Mouse (Mus musculus) embryonic facial prominence, embryonic 10.5 days (tissue): ENCODE measurements around the gene Hoxc4. TPM values are rescaled to one million over a fixed set of nuclear protein-coding genes. Genes with fewer than 3 reads are reported as not detected.

ENCODE experiments used
- DNase-seq: peaks from one replicate; pipeline ENCODE4 v3.0.0-alpha.2; 2017; ENCODE audit warnings: low spot score
- H3K27ac ChIP-seq: fragments of 300-500 bp; sonication (generic); replicated peaks from 2 replicates; pipeline ENCODE4 v1.5.1; 2016; ENCODE audit warnings: mild to moderate bottlenecking
- H3K27me3 ChIP-seq: fragments of 300-500 bp; sonication (generic); replicated peaks from 2 replicates; pipeline ENCODE4 v1.6.1; 2016; ENCODE audit warnings: low read depth, mild to moderate bottlenecking; ENCODE audit not compliant: poor library complexity, severe bottlenecking
- H3K36me3 ChIP-seq: fragments of 300-500 bp; sonication (generic); replicated peaks from 2 replicates; pipeline ENCODE4 v1.6.1; 2016; ENCODE audit warnings: mild to moderate bottlenecking, moderate library complexity
- H3K4me1 ChIP-seq: fragments of 300-500 bp; sonication (generic); 2 replicates; pipeline ENCODE4 v1.6.1; 2016
- H3K4me3 ChIP-seq: fragments of 300-500 bp; sonication (generic); 2 replicates; pipeline ENCODE4 v1.5.1; 2016; ENCODE audit warnings: mild to moderate bottlenecking, moderate library complexity
- H3K9me3 ChIP-seq: fragments of 300-500 bp; sonication (generic); 2 replicates; pipeline ENCODE4 v1.6.1; 2016; ENCODE audit warnings: mild to moderate bottlenecking
- WGBS: fragments of 180-500 bp; shearing (Covaris S2); methylation state at CpG from one replicate; pipeline ENCODE4 v1.1.7; 2016; 5-methylcytosine and 5-hydroxymethylcytosine counted together
- polyA plus RNA-seq: library from polyadenylated mRNA; unstranded; fragments of >200 nt; fragmentation: Nextera tagmentation; extraction: Ambion mirVana; gene quantifications from 2 replicates; pipeline ENCODE4 v1.2.1, GENCODE M21; 2016

Gene Hoxc4
- polyA plus RNA-seq, 1 experiment from 2014 or later = 0.11 TPM

DNA sequence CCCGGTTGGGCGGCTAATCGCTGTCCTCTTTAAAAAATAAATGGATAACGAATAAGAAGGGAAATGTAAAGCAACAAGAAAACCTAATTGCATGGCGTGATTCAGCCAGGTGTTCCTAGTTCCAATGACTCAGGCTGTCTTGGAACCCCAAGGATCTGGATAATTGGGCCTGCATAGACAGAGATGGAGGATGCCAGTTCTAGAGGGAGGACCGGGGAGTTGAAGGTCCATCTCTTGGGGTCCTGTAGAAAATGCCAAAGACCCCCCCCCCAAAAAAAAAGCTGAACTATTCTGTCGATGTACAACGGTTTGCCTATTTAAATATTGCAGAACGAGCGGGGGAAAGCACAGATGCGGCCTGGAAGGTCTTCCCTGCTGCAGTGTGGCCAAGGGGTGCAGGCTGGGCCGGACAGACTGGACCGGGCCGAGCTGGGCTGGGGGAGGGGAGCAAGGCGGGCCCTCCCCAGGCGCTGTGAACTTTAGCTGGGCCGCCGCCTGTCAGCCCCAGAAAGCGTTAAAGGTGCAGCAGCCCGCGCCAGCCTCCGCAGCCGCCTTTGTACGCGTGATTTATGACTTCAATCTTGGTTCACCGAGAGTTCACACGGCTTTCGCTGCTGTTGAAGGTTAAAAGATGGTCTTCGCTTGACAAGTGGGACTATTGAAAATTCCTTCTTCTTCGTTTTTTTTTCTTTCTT lies 42.5 kb downstream of the Hoxc4 start:
- Histone ChIP-seq H3K27ac (no peak overlapping the region), H3K27me3 (peaks cover 100% of the 10 kb centered on the region), H3K4me3 (peak overlapping the region; percentile 23; the same call in 1 of the 2 replicates), H3K4me1 (peaks cover 3% of the 10 kb centered on the region; the same call in 1 of the 2 replicates), H3K36me3 (no peaks in the 10 kb centered on the region), H3K9me3 (no peaks in the 10 kb centered on the region)
- peak; percentile 39 for DNase-seq
- WGBS = under 1% methylated on average over 30 of the region's 30 CpGs

DNA sequence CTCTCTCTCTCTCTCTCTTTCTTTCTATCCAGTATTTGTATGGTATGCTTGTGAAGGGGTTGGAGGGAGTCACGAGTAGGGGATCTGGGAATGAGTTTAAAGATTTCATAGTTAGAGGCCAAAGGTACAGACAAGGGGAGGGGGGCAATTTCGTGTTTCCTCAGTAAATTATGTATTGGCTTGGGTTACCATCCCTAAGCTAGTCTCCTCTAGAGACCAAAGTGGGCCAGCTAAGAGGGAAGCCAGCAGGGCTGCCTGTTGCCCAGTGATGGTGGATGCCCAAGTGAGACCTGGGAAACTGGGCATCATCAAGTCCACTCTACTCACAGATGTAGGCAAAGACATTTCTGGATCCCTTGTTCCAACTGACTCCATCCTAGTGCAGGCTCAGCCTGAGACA lies 43.3 kb downstream of the Hoxc4 start:
- no peak for DNase-seq

DNA sequence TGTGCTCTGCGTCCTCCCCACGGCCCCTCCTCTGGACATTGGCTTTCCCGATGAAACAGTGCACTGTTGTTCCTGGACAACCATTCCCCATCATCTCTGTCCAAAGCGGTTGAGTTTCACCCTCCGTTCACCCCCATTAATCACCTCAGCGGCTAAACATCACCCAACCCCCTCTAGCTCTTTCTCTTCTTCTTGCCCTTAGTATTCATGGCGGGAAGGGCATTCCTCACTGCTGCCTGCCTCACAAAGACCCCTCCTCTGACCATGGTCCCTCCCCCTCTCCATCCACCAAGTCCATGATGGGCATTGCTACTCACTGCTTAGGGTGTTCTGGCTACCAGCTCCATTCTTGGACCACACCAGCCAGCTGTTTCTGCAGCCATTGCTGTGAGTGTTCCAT lies 46.9 kb downstream of the Hoxc4 start:
- no peaks in the 10 kb centered on the region for H3K9me3 ChIP-seq
- no peak for DNase-seq
- no peak overlapping the region for H3K4me3 ChIP-seq
- peaks cover 15% of the 10 kb centered on the region for H3K4me1 ChIP-seq
- H3K36me3 ChIP-seq = no peaks in the 10 kb centered on the region
- WGBS = 44% methylated on average over 7 of the region's 7 CpGs
- no peak overlapping the region for H3K27ac ChIP-seq
- peaks cover 100% of the 10 kb centered on the region for H3K27me3 ChIP-seq

More for the DNA sequence above, 43.3 kb downstream of the Hoxc4 start:
- no peak overlapping the region for H3K4me3 ChIP-seq
- WGBS = 8% methylated on average over 2 of the region's 2 CpGs
- no peaks in the 10 kb centered on the region for H3K36me3 ChIP-seq
- peaks cover 3% of the 10 kb centered on the region; the same call in 1 of the 2 replicates for H3K4me1 ChIP-seq
- no peaks in the 10 kb centered on the region for H3K9me3 ChIP-seq
- H3K27me3 ChIP-seq = peaks cover 100% of the 10 kb centered on the region
- H3K27ac ChIP-seq = no peak overlapping the region

DNA sequence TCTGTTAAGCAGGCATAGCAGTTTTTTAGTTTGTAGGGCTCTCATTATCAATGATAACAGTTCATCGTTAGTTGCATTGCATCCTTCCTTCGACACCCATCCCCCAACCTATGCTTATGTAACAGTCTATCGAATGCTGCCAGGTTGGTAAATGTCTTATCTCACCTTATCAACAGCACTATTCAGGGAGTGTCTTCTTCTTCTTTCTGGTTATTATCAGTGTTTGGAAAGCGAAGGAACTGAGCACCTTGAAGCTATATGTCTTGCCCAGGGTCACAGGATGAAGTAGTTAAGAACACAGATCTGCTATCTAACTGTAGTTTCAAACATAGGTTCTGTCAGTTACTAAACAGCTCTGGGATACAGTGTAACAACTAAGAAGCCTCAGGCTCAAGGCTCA lies 49.0 kb downstream of the Hoxc4 start:
- H3K4me1 ChIP-seq = peaks cover 12% of the 10 kb centered on the region
- no peaks in the 10 kb centered on the region for H3K9me3 ChIP-seq
- H3K36me3 ChIP-seq = no peaks in the 10 kb centered on the region
- no peak overlapping the region for H3K4me3 ChIP-seq
- H3K27ac ChIP-seq = no peak overlapping the region
- 68% methylated on average over 4 of the region's 4 CpGs for WGBS
- DNase-seq = no peak
- peaks cover 100% of the 10 kb centered on the region for H3K27me3 ChIP-seq

DNA sequence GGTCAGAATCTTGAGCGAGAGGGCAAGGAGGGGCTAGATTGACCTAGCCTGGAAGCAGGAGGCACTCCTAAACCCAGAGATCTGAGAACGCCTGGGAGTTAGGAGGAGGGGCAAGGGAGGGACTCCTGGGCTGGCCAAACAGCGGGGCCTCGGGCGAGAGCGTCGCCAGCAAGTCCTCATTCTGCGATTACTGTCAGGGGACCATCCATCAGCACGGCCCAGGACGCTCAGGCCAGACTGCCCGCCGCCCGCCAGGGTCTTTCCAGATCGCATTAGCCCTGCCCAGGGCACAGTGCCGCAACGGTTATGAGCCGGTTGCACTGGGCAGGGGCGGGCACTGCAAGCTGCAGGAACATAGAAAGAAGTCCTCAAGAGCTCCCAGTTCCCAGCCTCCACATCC lies 50.4 kb downstream of the Hoxc4 start:
- WGBS = under 1% methylated on average over 18 of the region's 18 CpGs
- H3K27me3 ChIP-seq = peaks cover 97% of the 10 kb centered on the region

DNA sequence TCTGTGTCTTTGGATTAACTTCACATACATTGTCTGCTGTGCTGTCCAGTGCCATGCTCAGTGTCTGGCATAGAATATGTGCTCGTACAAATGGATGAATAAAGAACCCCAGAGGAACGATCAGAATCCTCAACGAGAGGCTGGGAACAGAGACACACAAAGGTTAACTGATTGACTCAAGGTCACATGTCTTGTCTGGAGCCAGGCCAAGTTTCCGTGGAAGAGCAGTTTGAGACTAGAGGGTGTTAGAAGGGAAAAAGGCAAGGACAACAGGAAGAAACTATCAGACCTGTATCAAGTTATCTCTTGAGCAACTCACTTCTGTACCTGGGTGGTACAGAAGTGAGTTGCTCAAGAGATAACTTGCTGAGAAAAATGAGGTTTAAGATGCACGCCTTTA lies 52.5 kb downstream of the Hoxc4 start:
- H3K27me3 ChIP-seq = peaks cover 97% of the 10 kb centered on the region
- H3K4me1 ChIP-seq = peaks cover 22% of the 10 kb centered on the region
- WGBS = 70% methylated on average over 5 of the region's 5 CpGs
- no peaks in the 10 kb centered on the region for H3K9me3 ChIP-seq
- H3K27ac ChIP-seq = no peak overlapping the region
- H3K36me3 ChIP-seq = no peaks in the 10 kb centered on the region
- no peak overlapping the region for H3K4me3 ChIP-seq
- no peak for DNase-seq

More for the DNA sequence above, 50.4 kb downstream of the Hoxc4 start:
- no peaks in the 10 kb centered on the region for H3K36me3 ChIP-seq
- peak overlapping the region; percentile 32 for H3K4me3 ChIP-seq
- H3K27ac ChIP-seq = no peak overlapping the region
- H3K9me3 ChIP-seq = no peaks in the 10 kb centered on the region
- peaks cover 12% of the 10 kb centered on the region for H3K4me1 ChIP-seq
- peak; percentile 24 for DNase-seq

DNA sequence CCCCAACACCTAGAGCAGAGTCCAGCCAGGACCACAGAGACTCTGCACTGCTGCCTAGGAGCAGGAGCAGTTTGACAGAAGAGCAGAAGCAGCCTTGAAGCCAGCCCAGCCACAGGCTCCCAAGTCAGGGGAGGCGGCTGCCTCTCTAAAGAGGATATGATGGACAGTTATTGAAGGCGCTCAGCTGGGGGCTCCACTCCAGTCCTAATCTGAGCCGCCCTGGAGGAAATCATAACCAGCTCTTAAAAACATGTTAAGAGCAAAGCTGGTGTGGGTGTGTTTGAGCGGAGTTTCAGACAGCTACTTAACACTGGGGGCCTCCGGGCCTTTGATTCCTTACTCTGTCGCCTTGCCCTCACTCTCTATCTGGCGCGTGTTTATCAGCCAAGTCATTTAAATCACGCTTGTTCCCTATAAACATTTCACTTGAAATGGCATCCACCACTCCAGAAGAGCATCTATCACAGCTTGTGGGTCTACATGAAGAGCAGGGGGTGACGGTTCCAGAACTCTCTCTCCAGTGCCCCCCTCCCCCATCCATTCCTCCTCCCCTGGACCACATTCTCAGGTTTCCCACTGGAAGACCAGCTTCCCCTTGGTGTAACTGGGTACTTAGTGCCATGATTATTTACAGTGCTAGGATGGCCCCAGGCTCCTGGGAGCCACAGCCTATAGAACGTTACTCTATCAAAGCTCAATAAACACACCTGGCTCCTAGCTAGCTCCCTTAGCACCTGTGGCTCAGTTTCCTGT lies 56.1 kb downstream of the Hoxc4 start:
- DNase-seq = no peak
- no peak overlapping the region for H3K27ac ChIP-seq
- H3K4me3 ChIP-seq = no peak overlapping the region
- H3K4me1 ChIP-seq = peaks cover 10% of the 10 kb centered on the region; the same call in 1 of the 2 replicates
- no peaks in the 10 kb centered on the region for H3K9me3 ChIP-seq
- H3K27me3 ChIP-seq = peaks cover 89% of the 10 kb centered on the region
- 50% methylated on average over 11 of the region's 11 CpGs for WGBS
- no peaks in the 10 kb centered on the region for H3K36me3 ChIP-seq

DNA sequence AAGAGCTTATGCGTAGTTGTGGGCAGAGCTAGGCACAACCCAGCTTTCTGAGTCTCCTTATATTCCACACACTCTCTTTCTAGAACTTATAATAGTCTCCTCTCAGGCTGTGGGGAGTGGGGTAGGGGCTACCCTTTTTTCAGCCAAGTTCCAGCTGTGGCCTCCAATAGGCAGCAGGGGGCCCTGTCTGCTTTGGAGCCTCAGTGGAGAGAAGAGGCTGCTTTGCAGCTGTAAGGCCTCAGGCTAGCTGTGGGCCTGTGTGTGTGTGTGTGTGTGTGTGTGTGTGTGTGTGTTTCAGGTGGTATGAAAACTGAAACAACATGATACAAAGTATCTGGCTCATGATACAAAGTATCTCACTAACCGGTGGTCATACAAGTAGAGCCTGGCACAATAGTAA lies 58.9 kb downstream of the Hoxc4 start:
- 83% methylated on average over 2 of the region's 2 CpGs for WGBS
- Histone ChIP-seq H3K9me3 (no peaks in the 10 kb centered on the region), H3K4me1 (peaks cover 10% of the 10 kb centered on the region; the same call in 1 of the 2 replicates), H3K27ac (no peak overlapping the region), H3K27me3 (peaks cover 89% of the 10 kb centered on the region), H3K4me3 (no peak overlapping the region), H3K36me3 (no peaks in the 10 kb centered on the region)
- no peak for DNase-seq

DNA sequence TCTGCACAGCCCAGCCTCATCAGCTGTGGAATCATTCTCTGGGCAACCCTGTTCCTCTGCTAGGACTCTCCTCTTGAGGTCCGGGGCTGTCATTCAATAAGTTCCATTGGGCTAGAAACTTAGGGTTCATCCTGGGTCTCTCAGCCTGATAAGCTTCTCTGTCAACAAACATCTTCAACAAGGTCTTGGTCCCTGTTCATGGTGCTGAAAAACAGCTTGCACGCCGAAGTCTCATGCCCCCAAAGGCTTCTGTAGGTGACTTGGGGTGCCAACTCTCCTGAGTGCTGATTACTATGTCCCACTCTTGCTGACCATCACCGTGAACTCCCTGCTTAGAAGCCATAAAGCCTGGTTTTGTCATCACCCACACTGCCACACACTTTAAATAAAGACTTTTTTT lies 63.9 kb downstream of the Hoxc4 start:
- no peaks in the 10 kb centered on the region for H3K9me3 ChIP-seq
- H3K36me3 ChIP-seq = no peaks in the 10 kb centered on the region
- no peak overlapping the region for H3K4me3 ChIP-seq
- peaks cover 12% of the 10 kb centered on the region for H3K4me1 ChIP-seq
- DNase-seq = no peak
- 52% methylated on average over 4 of the region's 4 CpGs for WGBS
- H3K27ac ChIP-seq = no peak overlapping the region
- H3K27me3 ChIP-seq = peaks cover 92% of the 10 kb centered on the region

DNA sequence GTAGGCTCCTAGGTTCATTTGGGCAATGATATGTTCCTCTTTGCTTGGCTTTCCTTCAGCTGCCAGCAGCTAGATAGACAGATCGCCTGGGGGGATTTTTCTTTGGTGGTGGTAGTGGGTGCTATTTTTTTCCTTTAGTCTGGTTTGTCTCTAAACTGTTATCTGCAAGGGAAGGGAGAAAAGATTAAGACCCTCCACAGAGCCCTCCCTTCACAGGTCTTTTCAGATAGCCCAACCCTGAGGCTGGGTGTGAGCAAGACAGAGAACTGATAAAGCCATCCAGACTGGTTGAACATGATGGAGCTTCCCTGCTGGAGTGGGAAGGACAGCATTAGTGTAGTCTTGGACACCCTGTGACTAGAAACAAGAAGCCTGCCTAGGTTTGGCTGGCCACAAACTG lies 64.9 kb downstream of the Hoxc4 start:
- Histone ChIP-seq H3K4me1 (peaks cover 12% of the 10 kb centered on the region), H3K9me3 (no peaks in the 10 kb centered on the region), H3K27me3 (peaks cover 99% of the 10 kb centered on the region), H3K36me3 (no peaks in the 10 kb centered on the region), H3K27ac (no peak overlapping the region), H3K4me3 (no peak overlapping the region)
- 74% methylated on average over 1 of the region's 1 CpGs for WGBS
- DNase-seq = no peak

DNA sequence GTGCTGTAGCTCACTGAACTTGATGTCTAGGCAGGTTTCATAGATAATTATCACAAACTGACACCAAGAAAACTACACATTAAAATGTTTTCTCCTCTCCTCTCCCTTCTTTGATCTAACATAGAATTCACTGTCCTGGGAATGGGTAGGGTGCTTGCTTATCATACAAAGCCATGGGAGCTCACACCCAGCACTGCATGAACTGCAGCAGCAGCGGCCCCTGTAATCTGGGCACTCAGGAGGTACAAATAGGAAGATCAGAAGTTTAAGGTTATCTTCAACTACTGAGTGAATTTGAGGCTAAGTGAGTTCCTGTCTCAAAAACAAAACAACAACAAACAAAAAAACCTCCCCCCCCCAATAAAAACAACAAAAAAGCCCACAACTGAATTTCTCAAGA lies 66.2 kb downstream of the Hoxc4 start:
- H3K4me3 ChIP-seq = no peak overlapping the region
- no peaks in the 10 kb centered on the region for H3K36me3 ChIP-seq
- H3K4me1 ChIP-seq = peaks cover 12% of the 10 kb centered on the region
- no peaks in the 10 kb centered on the region for H3K9me3 ChIP-seq
- DNase-seq = no peak
- peaks cover 100% of the 10 kb centered on the region for H3K27me3 ChIP-seq
- 66% methylated on average over 1 of the region's 1 CpGs for WGBS
- no peak overlapping the region for H3K27ac ChIP-seq

DNA sequence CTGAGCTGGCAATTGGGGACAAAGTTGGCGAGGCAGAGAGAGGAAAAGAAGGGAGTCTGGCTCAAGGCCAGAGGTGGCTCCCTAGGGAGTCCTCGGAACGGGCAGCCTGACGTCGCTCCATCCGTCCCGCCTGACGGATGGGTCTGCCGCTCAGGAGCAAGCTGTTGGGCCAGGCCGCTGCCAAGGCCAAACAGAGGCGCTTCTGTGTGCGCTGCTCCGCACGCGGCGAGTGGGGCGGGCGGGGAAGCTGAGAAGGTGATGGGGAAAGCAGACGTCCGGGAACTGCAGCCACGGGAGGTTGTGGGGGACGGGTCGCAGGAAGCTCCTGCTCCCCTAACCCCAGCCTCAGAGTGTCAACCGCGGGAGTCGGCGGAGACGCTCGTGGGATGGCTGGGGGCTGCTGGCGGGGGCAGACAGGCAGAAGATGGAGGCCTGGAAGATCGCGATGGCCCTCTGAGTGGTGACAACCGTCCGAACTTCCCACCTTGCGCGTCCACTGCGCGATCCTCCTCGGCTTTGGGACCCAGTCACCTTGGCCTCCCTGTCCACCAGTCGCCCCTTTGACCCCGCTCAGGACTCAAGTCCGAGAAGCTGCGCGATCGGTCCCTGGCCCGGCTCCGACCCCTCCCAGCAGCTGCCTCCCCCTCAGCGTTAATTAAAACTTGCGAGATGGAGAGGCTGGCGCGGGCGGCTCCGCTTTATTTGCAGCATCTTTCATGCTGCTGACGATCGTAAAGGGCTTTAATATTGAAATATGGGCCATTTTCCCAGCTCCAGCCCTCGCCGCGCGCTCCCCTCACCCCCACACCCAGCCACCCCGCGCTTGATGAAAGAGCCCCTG lies 67.3 kb downstream of the Hoxc4 start:
- no peaks in the 10 kb centered on the region for H3K36me3 ChIP-seq
- under 1% methylated on average over 61 of the region's 61 CpGs for WGBS
- peaks cover 100% of the 10 kb centered on the region for H3K27me3 ChIP-seq
- H3K4me3 ChIP-seq = peak overlapping the region; percentile 42
- no peaks in the 10 kb centered on the region for H3K9me3 ChIP-seq
- peak; percentile 56 for DNase-seq
- peaks cover 12% of the 10 kb centered on the region for H3K4me1 ChIP-seq
- no peak overlapping the region for H3K27ac ChIP-seq
